Mouse (Mus musculus): Measurements from ENCODE around the gene Cacul1. TPM values are rescaled to one million over a fixed set of nuclear protein-coding genes. Genes with fewer than 3 reads are reported as not detected.
"Not testable (repeated sequence)": the region's sequence is repeated elsewhere in the genome, so short reads cannot be mapped to it uniquely, and the experiment has no call there.

The Cacul1 gene
- 15.5 and 18.6 TPM in 2 replicates for polyA plus RNA-seq (2015; fragmentation: Nextera tagmentation; extraction: Ambion mirVana)

DNA sequence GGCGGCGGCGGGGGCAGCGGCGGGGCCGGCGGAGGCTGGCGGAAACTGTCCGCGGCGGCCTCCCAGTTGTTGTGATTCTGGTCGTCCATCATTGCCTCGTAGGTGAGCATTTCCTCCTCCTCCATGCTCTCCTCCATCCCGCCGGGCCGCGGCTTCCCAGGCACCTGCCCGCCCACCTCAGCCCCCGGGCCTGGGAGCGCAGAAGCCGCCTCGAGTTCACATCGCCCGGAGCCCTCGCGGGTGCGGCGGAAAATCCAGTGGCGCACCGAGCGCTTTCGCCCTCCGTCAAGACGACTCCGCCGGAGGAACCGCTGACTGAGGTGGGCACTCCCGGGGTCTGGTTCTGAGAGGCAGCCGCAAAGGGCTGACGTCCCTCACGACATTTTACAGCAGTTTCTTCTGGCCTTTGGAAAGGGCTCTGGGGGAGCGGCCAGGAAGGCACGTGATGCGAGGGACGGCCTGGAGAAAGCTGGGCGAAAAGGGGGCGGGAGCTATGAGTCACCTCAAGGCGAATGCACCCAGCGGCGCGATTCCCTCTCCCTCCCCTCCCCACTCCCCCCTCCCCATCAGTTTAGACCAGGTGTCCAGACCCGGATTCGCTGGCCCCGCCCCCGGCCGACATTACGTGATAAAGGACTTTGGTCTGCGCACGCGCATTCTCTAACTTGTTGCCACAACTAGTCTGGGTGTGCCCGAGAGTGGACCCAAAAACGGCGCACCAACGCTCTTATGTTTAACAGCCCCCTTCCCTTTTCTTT, at the start of gene Cacul1:
Cacul1 (minus strand) TSS at position 444 of the 758 bp plus-strand sequence.
- Histone ChIP-seq H3K4me2 (ENCODE audit: low read length) (peak within 1 kb of the TSS; percentile 84), H3K9me3 (ENCODE audit: control insufficient read depth, low read length) (no peaks in the 10 kb centered on the region), H3K27me3 (replicated peaks; ENCODE audit: control insufficient read depth, insufficient read depth, low read length) (no peaks in the 10 kb centered on the region), H3K27ac (ENCODE audit: low read depth, low read length) (peak within 1 kb of the TSS; percentile 93), H3K36me3 (ENCODE audit: control insufficient read depth, insufficient read depth, low read length) (no peaks in the 10 kb centered on the region), H3K4me3 (ENCODE audit: low read length) (peak within 1 kb of the TSS; percentile 90), H3K9ac (ENCODE audit: low read depth, low read length) (peak within 1 kb of the TSS; percentile 94), H3K4me1 (ENCODE audit: control insufficient read depth, insufficient read depth, low read depth, low read length) (peaks cover 24% of the 10 kb centered on the region)
- ATAC-seq = peak; percentile 98
- under 1% methylated on average over 59 of the region's 64 CpGs for WGBS

DNA sequence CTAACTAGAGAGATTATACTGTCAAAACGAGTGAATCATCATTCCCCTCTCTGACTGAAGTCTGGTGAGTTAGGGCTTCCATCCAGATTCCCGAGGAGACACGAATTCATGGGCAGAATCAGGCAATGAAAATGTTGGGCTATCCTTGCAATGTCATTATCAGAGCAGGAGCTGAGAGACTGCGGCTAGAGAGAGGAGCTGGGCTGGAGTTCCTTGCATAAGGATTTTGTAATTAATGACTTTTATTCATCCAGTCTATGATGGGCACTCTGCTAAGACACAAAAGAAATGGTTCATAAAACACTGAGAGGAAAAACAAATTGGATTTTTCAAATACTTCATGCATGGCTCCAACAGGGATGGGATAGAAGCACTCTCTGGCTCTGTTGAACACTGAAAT, 38.6 kb upstream of the Cacul1 start:
- H3K4me3 ChIP-seq (ENCODE audit: low read length) = no peak overlapping the region
- H3K36me3 ChIP-seq (ENCODE audit: control insufficient read depth, insufficient read depth, low read length) = no peaks in the 10 kb centered on the region
- 68% methylated on average over 4 of the region's 4 CpGs for WGBS
- no peaks in the 10 kb centered on the region for H3K9me3 ChIP-seq (ENCODE audit: control insufficient read depth, low read length)
- no peak for ATAC-seq
- H3K4me1 ChIP-seq (ENCODE audit: control insufficient read depth, insufficient read depth, low read depth, low read length) = no peaks in the 10 kb centered on the region
- H3K27me3 ChIP-seq (replicated peaks; ENCODE audit: control insufficient read depth, insufficient read depth, low read length) = no peaks in the 10 kb centered on the region
- no peak overlapping the region for H3K4me2 ChIP-seq (ENCODE audit: low read length)
- no peak overlapping the region for H3K27ac ChIP-seq (ENCODE audit: low read depth, low read length)
- H3K9ac ChIP-seq (ENCODE audit: low read depth, low read length) = no peak overlapping the region

DNA sequence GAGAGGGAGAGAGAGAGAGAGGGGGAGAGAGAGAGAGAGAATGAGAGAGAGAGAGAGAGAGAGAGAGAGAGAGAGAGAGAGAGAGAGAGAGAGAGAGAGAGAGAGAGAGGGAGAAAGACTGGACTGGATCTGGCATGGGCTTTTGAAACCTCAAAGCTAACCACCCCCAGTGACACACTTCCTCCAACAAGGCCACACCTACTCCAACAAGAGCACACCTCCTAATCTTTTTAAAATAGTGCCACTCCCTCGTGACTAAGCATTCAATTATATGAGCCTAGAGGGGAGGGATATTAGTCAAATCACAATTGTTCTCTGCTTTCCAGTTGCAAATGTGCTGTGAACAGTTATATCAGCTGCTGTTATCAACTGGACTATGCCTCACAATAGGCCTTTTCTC, 36.2 kb upstream of the Cacul1 start:
- no peaks in the 10 kb centered on the region for H3K36me3 ChIP-seq (ENCODE audit: control insufficient read depth, insufficient read depth, low read length)
- H3K27me3 ChIP-seq (replicated peaks; ENCODE audit: control insufficient read depth, insufficient read depth, low read length) = no peaks in the 10 kb centered on the region
- ATAC-seq = no peak
- H3K4me2 ChIP-seq (ENCODE audit: low read length) = no peak overlapping the region
- H3K4me3 ChIP-seq (ENCODE audit: low read length) = no peak overlapping the region
- H3K27ac ChIP-seq (ENCODE audit: low read depth, low read length) = no peak overlapping the region
- no peaks in the 10 kb centered on the region for H3K9me3 ChIP-seq (ENCODE audit: control insufficient read depth, low read length)
- 56% methylated on average over 1 of the region's 1 CpGs for WGBS
- H3K4me1 ChIP-seq (ENCODE audit: control insufficient read depth, insufficient read depth, low read depth, low read length) = no peaks in the 10 kb centered on the region
- H3K9ac ChIP-seq (ENCODE audit: low read depth, low read length) = no peak overlapping the region

DNA sequence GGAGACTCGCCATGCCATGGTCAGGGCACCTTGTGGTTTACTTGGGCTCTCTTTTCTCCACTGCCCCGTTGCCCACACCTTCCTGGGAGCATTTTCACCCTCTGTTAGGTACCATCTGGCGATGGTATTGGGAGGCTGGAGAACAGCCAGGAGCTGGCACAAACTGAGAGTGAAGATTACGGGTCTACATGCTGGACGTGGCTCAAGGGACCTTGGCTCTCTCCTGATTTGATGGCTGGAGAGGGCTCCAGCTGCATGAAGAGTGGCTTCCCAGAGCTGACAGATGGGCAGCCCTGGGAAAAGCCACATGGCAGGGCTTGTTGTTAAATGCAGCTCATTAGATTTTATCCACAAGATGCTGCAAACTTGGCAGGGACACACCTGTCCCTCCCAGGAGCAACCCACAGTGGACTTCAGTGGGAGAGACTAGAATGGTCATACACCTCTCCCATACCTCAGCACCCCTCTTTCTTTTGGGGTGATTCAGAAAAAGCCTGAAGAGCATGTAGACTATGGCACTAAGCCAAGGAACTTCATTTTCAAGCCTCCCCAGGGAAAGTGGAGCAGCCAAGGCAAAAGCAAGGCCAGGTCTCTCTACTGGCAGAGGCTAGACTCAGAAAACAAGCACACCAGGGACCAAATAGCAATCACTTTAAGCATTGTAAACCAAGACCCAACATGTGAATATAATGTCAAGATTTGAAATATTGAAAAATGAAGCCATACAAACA, 34.8 kb upstream of the Cacul1 start:
- H3K36me3 ChIP-seq (ENCODE audit: control insufficient read depth, insufficient read depth, low read length) = no peaks in the 10 kb centered on the region
- WGBS = 57% methylated on average over 5 of the region's 5 CpGs
- H3K4me2 ChIP-seq (ENCODE audit: low read length) = no peak overlapping the region
- peak; percentile 94 for ATAC-seq
- no peaks in the 10 kb centered on the region for H3K27me3 ChIP-seq (replicated peaks; ENCODE audit: control insufficient read depth, insufficient read depth, low read length)
- no peak overlapping the region for H3K27ac ChIP-seq (ENCODE audit: low read depth, low read length)
- no peak overlapping the region for H3K9ac ChIP-seq (ENCODE audit: low read depth, low read length)
- no peaks in the 10 kb centered on the region for H3K9me3 ChIP-seq (ENCODE audit: control insufficient read depth, low read length)
- H3K4me1 ChIP-seq (ENCODE audit: control insufficient read depth, insufficient read depth, low read depth, low read length) = no peaks in the 10 kb centered on the region
- no peak overlapping the region for H3K4me3 ChIP-seq (ENCODE audit: low read length)

DNA sequence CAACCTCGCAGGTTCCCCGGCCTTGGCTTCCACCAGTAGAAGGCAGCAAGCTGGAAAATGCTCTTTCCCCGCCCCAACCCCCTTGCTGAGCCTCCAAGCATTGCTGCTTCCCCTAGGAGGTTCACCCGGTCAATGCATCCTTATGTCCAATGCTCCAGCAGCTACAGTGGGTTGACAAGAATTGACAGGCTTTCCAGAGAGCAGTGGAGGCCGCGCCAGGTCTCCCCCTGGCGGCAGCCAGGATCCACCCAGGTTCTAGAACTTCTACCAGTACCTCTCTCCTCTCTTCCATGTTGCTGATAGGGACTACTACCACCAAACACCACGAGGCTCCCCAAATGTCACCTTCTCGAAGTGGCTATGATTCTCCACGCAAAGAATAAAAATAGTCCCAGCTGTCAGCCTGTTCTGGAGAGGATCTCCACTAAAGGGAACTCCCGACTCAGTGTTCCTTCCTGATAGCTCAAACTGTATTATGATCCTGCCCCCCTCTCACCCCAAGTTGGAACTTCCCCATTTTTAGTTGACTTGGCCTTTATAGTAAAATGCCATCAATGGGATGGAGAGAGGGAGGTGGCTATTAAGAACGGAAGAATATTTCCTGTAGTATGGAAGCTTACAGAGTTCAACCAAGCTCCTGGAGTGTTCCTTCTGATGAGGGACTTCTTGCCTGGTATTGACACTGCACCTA, 30.8 kb upstream of the Cacul1 start:
- no peaks in the 10 kb centered on the region for H3K4me1 ChIP-seq (ENCODE audit: control insufficient read depth, insufficient read depth, low read depth, low read length)
- H3K9me3 ChIP-seq (ENCODE audit: control insufficient read depth, low read length) = no peaks in the 10 kb centered on the region
- no peak overlapping the region for H3K27ac ChIP-seq (ENCODE audit: low read depth, low read length)
- no peak for ATAC-seq
- no peak overlapping the region for H3K4me2 ChIP-seq (ENCODE audit: low read length)
- 50% methylated on average over 12 of the region's 12 CpGs for WGBS
- H3K9ac ChIP-seq (ENCODE audit: low read depth, low read length) = no peak overlapping the region
- no peaks in the 10 kb centered on the region for H3K27me3 ChIP-seq (replicated peaks; ENCODE audit: control insufficient read depth, insufficient read depth, low read length)
- H3K4me3 ChIP-seq (ENCODE audit: low read length) = no peak overlapping the region
- no peaks in the 10 kb centered on the region for H3K36me3 ChIP-seq (ENCODE audit: control insufficient read depth, insufficient read depth, low read length)

DNA sequence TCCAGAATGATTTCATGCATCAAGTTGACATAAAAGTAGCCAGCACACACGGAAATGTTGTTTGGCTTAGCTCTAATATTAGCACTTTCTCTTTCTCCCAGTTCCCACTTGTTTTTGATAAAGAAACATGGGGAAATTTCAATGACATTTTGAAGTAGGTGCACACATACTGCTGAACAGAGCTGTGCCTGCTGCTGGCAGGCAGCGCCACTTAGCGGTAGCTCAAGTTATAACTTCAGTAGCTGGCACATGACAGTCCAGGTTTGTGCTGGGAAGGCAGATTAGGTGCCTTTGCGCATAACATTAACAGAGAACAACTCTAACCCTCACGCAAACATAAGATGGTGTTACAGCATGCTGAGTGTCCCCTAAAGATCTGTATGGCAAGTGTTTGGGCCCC, 27.9 kb upstream of the Cacul1 start:
- WGBS = 35% methylated on average over 5 of the region's 5 CpGs
- no peaks in the 10 kb centered on the region for H3K27me3 ChIP-seq (replicated peaks; ENCODE audit: control insufficient read depth, insufficient read depth, low read length)

DNA sequence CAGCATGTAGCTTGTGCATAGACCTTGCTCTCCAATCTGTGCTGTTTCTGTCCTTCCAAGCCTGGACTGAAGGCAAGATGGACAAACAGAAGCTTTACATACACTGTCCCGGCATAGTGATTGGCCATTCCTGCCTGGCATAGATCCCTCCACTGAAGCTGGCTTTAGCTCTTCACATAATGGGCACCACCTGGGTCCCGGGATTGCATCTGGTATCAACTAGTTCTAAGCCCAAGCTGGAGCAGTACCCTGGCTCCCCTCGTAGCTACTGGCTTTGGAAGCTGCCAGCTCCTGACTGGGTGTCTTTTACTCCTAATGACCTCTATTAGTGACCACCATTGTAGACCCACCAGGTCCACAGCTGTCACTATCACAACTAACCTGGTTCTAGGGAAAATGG, 22.8 kb upstream of the Cacul1 start:
- no peak overlapping the region for H3K4me2 ChIP-seq (ENCODE audit: low read length)
- H3K9me3 ChIP-seq (ENCODE audit: control insufficient read depth, low read length) = no peaks in the 10 kb centered on the region

More for the DNA sequence above, 27.9 kb upstream of the Cacul1 start:
- no peaks in the 10 kb centered on the region for H3K9me3 ChIP-seq (ENCODE audit: control insufficient read depth, low read length)
- H3K27ac ChIP-seq (ENCODE audit: low read depth, low read length) = no peak overlapping the region
- no peaks in the 10 kb centered on the region for H3K36me3 ChIP-seq (ENCODE audit: control insufficient read depth, insufficient read depth, low read length)
- H3K9ac ChIP-seq (ENCODE audit: low read depth, low read length) = no peak overlapping the region
- H3K4me1 ChIP-seq (ENCODE audit: control insufficient read depth, insufficient read depth, low read depth, low read length) = no peaks in the 10 kb centered on the region
- H3K4me3 ChIP-seq (ENCODE audit: low read length) = no peak overlapping the region
- no peak for ATAC-seq
- no peak overlapping the region for H3K4me2 ChIP-seq (ENCODE audit: low read length)

DNA sequence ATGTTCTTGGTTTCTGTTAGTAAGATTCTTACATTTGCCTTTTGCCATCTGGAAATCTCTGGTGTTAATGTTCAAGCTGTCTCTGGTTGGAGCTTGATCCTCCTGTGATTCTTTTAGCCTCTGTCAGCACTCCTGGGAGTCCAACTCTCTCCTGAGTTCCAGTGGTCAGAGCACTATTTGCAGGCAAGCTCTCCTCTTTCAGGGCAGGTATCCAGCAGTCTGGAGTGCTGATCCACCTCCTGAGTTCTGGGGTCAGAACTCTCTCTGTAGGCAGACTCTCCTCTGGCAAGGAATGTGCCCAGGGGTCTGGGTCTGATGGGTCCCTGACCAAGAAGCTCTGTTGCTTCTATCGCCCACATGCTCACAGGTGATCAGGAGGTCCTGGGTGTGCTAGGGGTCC, 21.2 kb upstream of the Cacul1 start:
- H3K27ac ChIP-seq (ENCODE audit: low read depth, low read length); H3K4me2 ChIP-seq (ENCODE audit: low read length); H3K36me3 ChIP-seq (ENCODE audit: control insufficient read depth, insufficient read depth, low read length); ATAC-seq; H3K9ac ChIP-seq (ENCODE audit: low read depth, low read length); H3K4me3 ChIP-seq (ENCODE audit: low read length); H3K9me3 ChIP-seq (ENCODE audit: control insufficient read depth, low read length); H3K27me3 ChIP-seq (replicated peaks; ENCODE audit: control insufficient read depth, insufficient read depth, low read length); H3K4me1 ChIP-seq (ENCODE audit: control insufficient read depth, insufficient read depth, low read depth, low read length): not testable (repeated sequence)
- 100% methylated on average over 1 of the region's 1 CpGs for WGBS

More for the DNA sequence above, 22.8 kb upstream of the Cacul1 start:
- 84% methylated on average over 3 of the region's 3 CpGs for WGBS
- H3K4me1 ChIP-seq (ENCODE audit: control insufficient read depth, insufficient read depth, low read depth, low read length) = no peaks in the 10 kb centered on the region
- no peaks in the 10 kb centered on the region for H3K36me3 ChIP-seq (ENCODE audit: control insufficient read depth, insufficient read depth, low read length)
- no peak overlapping the region for H3K27ac ChIP-seq (ENCODE audit: low read depth, low read length)
- no peak for ATAC-seq
- no peaks in the 10 kb centered on the region for H3K27me3 ChIP-seq (replicated peaks; ENCODE audit: control insufficient read depth, insufficient read depth, low read length)
- H3K4me3 ChIP-seq (ENCODE audit: low read length) = no peak overlapping the region
- H3K9ac ChIP-seq (ENCODE audit: low read depth, low read length) = no peak overlapping the region
